Mouse (Mus musculus): ENCODE data around the gene C3.

The C3 gene

GRCm38 (mm10) chr17:57250461-57251160 is 22.7 kb upstream of the C3 start:
- peak; percentile 54 to 59 for DNase-seq (ENCODE audit: low spot score in 2 of 2)

DNA sequence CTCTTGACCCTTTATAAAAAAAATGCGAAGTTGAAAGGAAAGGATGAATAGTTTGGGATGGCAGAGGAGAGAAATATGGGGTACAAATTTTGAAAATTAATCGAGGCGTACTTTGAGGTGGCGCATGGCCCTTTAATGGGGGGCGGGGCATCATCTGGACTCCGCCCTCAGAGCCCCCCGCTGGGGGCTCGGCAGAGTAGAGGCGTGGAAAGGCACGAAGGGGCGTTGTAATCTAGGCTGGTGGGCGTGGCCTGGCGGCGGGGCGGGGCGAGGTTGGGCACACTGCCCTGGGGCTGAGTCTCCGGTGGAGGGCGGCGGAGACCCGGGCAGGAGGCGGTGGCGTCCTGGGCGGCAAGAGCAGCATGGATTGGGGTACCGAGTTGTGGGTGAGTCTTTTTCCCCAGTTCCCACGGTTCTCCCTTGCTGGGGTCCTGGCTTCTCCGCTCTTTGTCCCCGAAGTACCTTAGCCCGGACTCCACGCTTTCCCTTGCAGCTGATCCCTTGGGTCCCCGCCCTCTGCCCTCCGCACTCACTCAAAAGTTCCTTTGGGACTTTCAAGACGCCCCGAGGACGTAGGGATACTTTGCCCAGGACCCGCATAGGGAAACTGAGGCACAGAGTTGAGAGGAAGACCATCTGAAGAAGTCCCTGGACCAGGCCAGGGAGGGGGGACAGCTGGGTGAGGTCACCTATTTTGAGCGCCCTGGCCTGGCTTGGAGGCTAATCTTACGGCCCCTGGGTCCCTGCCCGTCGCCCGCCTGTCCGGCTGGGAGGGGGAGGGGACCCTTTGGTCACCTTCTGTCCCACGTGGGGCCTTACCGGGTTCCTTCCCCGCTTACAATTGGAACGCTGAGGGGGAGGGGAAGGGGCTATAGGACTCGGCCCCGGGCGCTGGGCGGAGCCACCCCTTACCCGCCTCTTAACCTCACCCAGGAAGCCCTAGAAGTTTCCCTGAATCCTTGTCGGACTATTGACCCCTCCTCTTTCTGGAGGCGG is 21.5 kb upstream of the C3 start, which contains the start of gene Trip10:
Gene Trip10, plus strand, starts transcription at position 270 of the 996 bp plus-strand sequence.
- DNase-seq (ENCODE audit: low spot score in 2 of 2) = peak; percentile 95 to 100

GRCm38 (mm10) chr17:57248771-57249170 is 20.8 kb upstream of the C3 start:
- no peak for DNase-seq (ENCODE audit: low spot score in 2 of 2)

- DNase-seq (ENCODE audit: low spot score in 2 of 2) = peak; percentile 76 to 81
Measured at GRCm38 (mm10) chr17:57248201-57248699, 20.3 kb upstream of the C3 start, which contains the start of gene Gpr108. Gene Gpr108 (minus strand): TSS chr17:57248446.

DNA sequence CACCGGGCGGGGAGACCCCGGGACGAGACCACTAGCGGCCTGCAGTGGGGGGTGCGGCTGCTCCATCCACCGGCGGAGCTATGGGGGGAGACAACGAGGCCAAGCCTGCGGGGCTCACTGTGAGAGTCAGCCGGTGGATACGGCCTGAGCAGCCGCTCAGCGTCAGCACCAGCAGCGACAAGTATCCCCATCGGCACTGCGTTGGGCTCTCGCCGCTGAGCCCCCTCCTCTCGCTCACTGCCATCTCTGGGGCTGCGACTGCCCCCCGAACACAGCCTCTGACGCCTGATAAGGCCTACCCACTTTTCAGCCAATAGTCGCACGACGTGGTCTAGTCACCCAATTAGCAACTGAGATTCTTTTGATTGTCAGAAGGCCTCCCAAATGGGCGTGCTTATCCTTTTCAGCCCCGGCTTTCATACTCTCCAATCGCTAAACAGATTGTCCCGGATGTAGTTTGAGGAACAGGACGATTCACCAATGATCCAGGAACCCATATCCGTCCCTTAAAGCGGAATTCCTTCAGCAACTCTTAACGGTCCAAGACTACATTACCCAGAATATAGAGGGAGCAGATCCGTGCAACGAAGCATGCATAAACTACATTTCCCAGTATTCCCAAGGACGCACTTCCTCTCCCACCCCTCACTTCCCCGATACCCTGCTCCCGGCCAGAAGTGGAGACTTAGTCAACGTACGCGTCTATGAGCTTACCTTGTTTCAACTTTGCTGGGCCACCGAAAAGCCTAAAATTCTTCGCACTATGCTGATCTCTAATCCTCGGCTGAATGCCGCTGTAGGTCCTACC is 19.7 kb upstream of the C3 start:
- DNase-seq (ENCODE audit: low spot score in 2 of 2) = peak; percentile 63 to 91

GRCm38 (mm10) chr17:57246663-57247392 is 18.9 kb upstream of the C3 start:
- DNase-seq (ENCODE audit: low spot score in 2 of 2) = no peak

GRCm38 (mm10) chr17:57245311-57245929 is 17.5 kb upstream of the C3 start:
- no peak for DNase-seq (ENCODE audit: low spot score in 2 of 2)

DNA sequence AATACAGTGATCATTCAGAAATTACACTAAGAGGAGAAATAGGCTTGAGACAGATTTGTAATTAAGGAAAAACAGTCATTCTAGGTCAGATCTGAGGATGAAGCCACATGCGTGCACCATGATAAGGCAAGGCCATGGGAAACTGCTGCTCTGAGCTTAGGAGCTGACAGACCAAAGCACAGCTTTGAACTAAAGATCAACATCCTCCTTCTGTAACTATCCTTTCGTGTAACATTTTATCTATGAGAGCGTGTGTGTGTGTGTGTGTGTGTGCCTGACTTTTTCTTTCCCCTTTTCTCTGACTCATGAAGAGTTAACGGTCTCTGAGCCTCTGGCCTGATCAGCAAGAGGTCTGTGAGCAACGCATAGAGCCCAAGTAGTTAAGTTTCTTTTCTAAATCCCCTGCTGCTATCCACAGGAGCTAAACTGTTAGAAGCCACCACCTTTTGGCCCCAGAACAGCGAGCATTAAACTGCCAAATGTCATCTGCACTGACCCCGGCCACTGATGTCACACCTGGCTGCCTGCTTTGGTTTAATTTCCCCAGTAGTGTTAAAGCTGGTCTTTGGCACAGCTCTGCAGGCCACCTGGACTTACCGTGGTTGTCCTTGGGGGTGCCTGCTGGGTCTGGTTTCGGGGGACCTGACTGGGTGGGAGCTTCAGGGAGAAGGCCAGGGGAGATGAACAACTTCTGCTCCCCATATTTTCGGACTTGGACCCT is 15.9 kb upstream of the C3 start:
- DNase-seq (ENCODE audit: low spot score in 2 of 2) = no peak

GRCm38 (mm10) chr17:57237181-57237580 is 9.2 kb upstream of the C3 start:
- DNase-seq (ENCODE audit: low spot score in 2 of 2) = no peak

DNA sequence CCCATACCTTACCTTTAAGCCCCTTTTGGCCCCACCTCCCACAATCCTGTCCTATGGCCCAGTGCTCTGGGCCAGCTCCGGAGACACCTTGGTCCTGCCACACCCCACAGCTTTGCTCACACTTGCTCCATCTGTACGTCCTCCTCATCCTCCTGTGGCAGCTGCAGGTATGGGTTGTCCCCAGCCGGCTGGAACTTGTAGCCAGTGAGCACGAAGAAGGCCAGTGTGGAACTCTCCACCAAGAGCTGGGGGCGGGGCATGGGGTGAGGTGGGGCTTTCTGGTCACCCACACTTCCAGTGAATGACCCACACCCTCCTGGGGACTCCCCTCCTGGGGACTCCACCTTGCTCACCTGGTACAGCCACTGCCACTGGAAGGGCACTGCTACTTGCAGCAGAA is 7.9 kb upstream of the C3 start:
- DNase-seq (ENCODE audit: low spot score in 2 of 2) = no peak

GRCm38 (mm10) chr17:57234254-57234928 is 6.5 kb upstream of the C3 start:
- no peak for DNase-seq (ENCODE audit: low spot score in 2 of 2)

- DNase-seq (ENCODE audit: low spot score in 2 of 2) = no peak
Measured at GRCm38 (mm10) chr17:57233038-57233437, 5.1 kb upstream of the C3 start.

DNA sequence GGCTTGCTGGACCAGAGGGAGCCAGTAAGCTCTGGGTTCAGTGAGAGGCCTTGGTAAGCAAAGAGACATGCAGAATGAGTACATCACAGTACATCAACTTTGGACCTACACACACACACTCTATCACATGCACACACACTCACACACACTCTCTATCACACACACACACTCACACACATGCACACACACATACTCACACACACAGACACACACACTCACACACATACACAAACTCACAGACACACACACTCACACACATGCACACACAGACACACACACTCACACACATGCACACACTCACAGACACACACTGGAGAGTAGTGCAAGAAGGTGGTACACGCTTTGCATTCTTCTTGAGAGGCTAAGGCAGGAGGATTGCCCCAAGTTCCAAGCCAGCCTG is 4.3 kb upstream of the C3 start:
- DNase-seq (ENCODE audit: low spot score in 2 of 2) = no peak

DNA sequence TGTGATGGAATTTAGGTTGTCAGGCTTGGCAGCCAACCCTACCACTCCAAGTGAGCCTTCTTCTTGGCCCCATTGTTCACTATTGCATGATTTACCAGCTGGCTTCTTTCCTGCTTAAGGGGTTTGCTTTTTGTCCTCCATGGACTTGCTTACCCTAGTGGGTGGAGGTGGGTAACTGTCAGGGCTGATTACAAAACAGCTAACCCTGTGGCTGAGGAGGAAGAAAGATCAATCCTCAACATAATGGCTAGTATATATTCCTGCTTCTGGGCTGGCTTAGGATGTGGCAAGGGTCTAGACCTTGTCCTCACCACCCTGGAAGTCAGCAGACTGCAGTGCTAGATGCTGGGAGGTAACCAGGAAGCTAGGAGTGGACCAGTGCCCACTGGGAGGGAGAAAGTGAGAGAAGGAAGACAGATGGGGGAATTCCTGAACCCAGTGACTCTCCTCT is 3.4 kb upstream of the C3 start:
- DNase-seq (ENCODE audit: low spot score in 2 of 2) = peak in 1 of 2 experiments; percentile 52

- peak in 1 of 2 experiments; percentile 50 for DNase-seq (ENCODE audit: low spot score in 2 of 2)
Measured at GRCm38 (mm10) chr17:57230728-57231125, 2.8 kb upstream of the C3 start.

GRCm38 (mm10) chr17:57229851-57230727 is 2.2 kb upstream of the C3 start:
- no peak for DNase-seq (ENCODE audit: low spot score in 2 of 2)

- DNase-seq (ENCODE audit: low spot score in 2 of 2) = no peak
Measured at GRCm38 (mm10) chr17:57228873-57229272, 937 bp upstream of the C3 start.

GRCm38 (mm10) chr17:57227468-57227867 is 468 bp downstream of the C3 start:
- DNase-seq (ENCODE audit: low spot score in 2 of 2) = no peak
